Mouse (Mus musculus) cortical plate, adult 2 months (tissue): ENCODE measurements around the gene BC055324. TPM values are rescaled to one million over a fixed set of nuclear protein-coding genes. Genes with fewer than 3 reads are reported as not detected.

Source experiments
- H3K27ac ChIP-seq: fragments of 200-500 bp; 2 replicates; pipeline ENCODE4 v1.5.1; 2012; ENCODE audit warnings: low read length, control low read depth, inconsistent platforms; ENCODE audit not compliant: insufficient read depth
- H3K4me1 ChIP-seq: fragments of 200-500 bp; 2 replicates; pipeline ENCODE4 v1.6.1; 2011; ENCODE audit warnings: low read length; ENCODE audit not compliant: control insufficient read depth, insufficient read depth
- H3K4me3 ChIP-seq: fragments of 200-500 bp; 2 replicates; pipeline ENCODE4 v1.5.1; 2011; ENCODE audit warnings: mild to moderate bottlenecking, low read length, control low read depth; ENCODE audit not compliant: insufficient read depth
- CTCF ChIP-seq: fragments of 200-500 bp; IDR thresholded peaks from 2 replicates; pipeline ENCODE4 v1.5.1; 2011; ENCODE audit warnings: mild to moderate bottlenecking, control low read depth, low read length; ENCODE audit not compliant: insufficient read depth; ENCODE audit errors: extremely low read depth
- POLR2A ChIP-seq: fragments of 200-500 bp; IDR thresholded peaks from 2 replicates; pipeline ENCODE4 v1.6.1; 2011; ENCODE audit warnings: mild to moderate bottlenecking, low read length, control low read depth; ENCODE audit not compliant: insufficient read depth; ENCODE audit errors: extremely low read depth
- polyA plus RNA-seq: library from polyadenylated mRNA; depleted of rRNA; stranded (reverse); fragments of >200 nt; gene quantifications from 2 replicates; pipeline ENCODE4 v1.2.3, GENCODE M21; 2012

BC055324 gene
- polyA plus RNA-seq, 1 experiment = 1.0 TPM

DNA sequence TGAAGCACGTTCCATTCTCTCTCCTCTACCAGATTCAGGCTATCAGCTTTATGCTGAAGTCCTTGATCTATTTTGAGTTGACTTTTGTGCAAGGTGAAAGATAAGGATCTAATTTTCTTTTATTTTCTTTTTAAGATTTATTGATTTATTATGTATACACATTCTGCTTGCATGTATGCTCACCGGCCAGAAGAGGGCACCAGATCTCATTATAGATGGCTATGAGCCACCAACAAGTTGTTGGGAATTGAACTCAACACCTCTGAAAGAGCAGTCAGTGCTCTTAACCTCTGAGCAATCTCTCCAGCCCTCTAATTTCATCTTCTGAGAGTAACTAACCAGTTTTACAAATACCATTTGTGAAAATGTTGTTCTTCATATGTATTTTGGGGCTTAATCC lies 14.6 kb upstream of the BC055324 start:
- no peak overlapping the region for H3K27ac ChIP-seq
- no peak overlapping the region for H3K4me3 ChIP-seq
- H3K4me1 ChIP-seq = no peaks in the 10 kb centered on the region
- no peak for TF ChIP-seq POLR2A
- peak; percentile 54; the same call in 1 of the 2 replicates for TF ChIP-seq CTCF

DNA sequence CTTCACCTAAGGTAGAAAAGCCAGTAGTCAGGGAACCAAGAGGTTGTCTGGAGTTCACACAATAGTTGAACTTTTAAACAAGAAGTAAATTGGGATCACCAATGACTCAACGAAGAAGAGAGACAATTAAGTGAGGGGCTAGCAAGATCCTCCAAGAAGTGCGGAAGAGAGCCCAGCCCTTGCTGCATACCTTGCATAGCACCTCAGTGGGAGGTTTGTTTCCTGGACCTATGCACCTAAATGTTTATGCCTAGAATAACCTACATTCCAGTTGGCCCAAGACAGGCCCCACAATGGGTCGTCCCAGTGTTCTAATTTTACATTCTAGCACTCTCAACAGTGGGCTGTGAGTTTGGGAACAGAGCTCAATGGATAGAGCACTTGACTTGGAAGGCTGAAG lies 9.7 kb upstream of the BC055324 start:
- no peak for TF ChIP-seq POLR2A
- TF ChIP-seq CTCF = no peak
- no peaks in the 10 kb centered on the region for H3K4me1 ChIP-seq
- H3K4me3 ChIP-seq = no peak overlapping the region
- H3K27ac ChIP-seq = no peak overlapping the region

DNA sequence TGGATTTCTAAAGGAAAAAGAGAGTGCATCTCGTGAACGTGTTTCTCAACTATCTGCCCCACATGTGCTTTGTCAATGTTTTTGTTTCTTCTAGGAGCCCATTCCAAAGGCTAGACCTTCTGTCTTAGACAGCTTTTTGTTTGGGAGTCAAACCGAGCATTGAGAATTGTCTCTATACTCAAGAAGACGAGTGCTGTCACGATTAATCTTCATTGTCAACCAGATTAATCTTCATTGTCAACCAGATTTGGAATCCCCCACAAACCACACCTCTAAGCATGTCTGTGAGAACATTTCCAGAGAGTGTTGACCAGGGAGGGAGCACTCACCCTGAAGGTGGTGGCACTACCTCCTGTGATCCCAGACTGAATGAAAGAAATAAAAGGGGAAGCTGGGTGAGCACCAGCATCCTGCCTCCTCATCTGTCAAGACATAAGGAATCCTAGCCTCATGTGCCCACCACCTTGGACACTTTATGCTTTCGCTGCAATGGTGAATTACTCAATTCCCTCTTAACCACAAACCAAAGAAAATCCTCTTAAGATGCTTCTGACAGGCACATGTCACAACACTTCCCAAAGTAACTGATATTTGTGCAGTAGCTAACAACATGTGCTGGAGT lies 7.3 kb upstream of the BC055324 start:
- no peak overlapping the region for H3K27ac ChIP-seq
- TF ChIP-seq CTCF (no peak), POLR2A (no peak)
- no peak overlapping the region for H3K4me3 ChIP-seq
- H3K4me1 ChIP-seq = no peaks in the 10 kb centered on the region

DNA sequence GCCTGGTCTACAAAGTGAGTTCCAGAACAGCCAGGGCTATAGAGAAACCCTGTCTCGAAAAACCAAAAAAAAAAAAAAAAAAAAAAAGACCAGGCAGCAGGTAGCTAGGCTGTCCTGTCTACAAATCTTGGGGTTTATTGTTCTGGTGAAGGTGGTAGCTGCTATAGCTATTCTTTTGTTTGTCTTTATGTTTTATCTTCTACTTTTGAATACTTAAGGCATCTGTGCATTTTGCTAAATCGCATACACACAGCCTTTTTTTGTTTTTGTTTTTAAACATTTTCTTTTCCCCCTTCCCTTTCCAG lies 965 bp upstream of the BC055324 start:
- Histone ChIP-seq H3K4me3 (peak overlapping the region; percentile 93), H3K4me1 (no peaks in the 10 kb centered on the region), H3K27ac (no peak overlapping the region)
- no peak for TF ChIP-seq CTCF
- no peak for TF ChIP-seq POLR2A

DNA sequence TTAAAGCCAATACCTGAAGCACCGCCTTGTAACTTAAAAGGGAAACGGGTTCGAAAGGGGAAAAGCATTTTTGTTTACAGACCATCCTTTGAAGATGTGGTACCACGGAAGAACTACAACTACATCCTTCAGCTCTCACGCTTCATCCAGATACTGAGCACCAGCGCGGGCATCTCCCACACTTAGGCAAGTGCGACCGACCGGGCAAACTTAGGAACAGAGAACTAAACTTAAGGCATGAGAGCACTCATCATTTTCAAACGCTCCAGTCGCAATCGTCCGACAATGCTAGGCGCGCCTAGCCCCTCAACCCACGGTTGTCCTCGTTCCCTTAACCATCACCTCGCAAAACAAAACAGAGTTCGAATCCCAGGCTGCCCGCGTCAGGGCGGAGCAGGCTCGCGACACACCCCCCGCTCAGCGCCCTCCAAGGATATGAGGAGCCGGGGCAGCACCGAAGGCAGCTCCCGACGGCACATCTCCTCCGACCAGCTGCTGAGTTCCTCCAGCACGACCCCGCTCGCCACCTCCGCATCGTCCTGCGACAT lies 349 bp downstream of the BC055324 start:
- peak overlapping the region; percentile 93 for H3K4me3 ChIP-seq
- H3K4me1 ChIP-seq = no peaks in the 10 kb centered on the region
- TF ChIP-seq CTCF = no peak
- TF ChIP-seq POLR2A = no peak
- no peak overlapping the region for H3K27ac ChIP-seq

DNA sequence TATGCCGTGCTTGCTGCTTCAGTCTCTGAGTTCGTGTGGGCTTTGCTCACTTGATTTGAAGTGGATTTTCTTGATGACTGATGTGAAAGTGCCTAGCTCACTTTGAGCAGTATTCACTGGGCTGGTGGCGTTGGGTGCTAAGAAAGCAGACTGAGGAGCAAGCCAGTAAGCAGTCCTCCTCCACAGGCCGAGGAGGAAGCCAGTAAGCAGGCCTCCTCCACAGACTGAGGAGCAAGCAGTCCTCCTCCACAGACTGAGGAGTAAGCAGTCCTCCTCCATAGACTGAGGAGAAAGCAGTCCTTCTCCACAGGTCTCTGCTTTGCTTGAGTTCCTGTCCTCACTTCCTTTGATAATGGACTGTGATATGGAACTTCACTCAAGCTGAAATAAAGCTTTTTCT lies 2.2 kb downstream of the BC055324 start:
- Histone ChIP-seq H3K27ac (no peak overlapping the region), H3K4me3 (no peak overlapping the region), H3K4me1 (no peaks in the 10 kb centered on the region)
- TF ChIP-seq POLR2A (no peak), CTCF (no peak)

DNA sequence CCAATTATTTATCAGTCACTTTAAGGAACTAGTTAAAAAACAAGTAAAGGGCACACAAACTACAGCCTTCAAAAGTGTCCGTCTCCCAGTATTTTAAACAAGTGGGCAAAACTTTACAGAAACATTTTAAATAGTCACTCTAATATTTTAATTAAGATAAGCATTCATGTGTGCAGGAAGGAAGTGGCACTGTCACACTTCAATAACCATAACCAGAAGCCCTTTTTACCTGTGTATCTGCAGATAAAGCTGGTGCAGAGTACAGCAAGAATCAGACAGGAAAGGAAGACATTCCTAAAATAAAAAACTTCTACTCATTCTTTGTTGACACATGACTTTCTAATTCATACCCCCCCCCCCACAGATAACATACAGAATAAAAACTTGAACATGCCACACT lies 18.1 kb downstream of the BC055324 start:
- no peak overlapping the region for H3K4me3 ChIP-seq
- H3K27ac ChIP-seq = no peak overlapping the region
- H3K4me1 ChIP-seq = no peaks in the 10 kb centered on the region
- TF ChIP-seq POLR2A (no peak), CTCF (no peak)

DNA sequence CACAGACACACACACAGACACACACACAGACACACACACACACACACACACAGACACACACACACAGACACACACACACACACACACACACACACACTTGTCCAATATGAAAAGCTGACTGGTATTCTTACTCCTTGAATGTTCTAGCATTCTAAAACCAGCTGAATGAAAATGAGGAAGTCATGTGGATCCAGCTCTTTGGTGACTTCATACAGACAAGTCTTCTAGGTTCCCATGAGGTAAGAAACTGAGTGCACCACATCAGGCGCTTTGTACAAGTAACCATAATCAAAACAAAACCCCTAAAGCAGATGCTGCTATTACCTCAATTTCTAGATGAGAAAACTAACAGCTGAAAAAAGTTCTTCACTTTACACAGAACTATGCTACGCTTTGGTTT lies 19.5 kb downstream of the BC055324 start:
- no peaks in the 10 kb centered on the region for H3K4me1 ChIP-seq
- TF ChIP-seq CTCF (no peak), POLR2A (no peak)
- no peak overlapping the region for H3K27ac ChIP-seq
- H3K4me3 ChIP-seq = no peak overlapping the region

DNA sequence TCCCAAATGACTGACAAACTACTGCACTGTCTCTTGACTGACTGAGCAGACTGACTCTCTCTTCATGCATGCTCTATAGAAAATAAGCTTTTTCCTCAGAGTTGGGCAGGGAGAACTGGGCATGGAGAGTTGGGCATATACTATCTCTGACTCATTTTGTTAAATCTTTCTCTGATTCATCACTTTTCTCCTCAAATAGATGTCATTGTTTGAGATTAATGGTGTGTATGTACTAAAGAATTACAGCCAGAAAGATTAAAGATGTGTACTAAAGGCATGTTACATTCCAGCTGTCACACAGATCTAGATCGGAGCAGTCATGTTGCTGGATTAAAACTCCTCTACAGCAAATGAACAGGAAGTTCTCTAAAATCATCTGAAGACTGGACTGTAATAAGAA lies 20.1 kb downstream of the BC055324 start:
- Histone ChIP-seq H3K4me3 (no peak overlapping the region), H3K4me1 (no peaks in the 10 kb centered on the region), H3K27ac (no peak overlapping the region)
- TF ChIP-seq POLR2A = no peak
- TF ChIP-seq CTCF = no peak

DNA sequence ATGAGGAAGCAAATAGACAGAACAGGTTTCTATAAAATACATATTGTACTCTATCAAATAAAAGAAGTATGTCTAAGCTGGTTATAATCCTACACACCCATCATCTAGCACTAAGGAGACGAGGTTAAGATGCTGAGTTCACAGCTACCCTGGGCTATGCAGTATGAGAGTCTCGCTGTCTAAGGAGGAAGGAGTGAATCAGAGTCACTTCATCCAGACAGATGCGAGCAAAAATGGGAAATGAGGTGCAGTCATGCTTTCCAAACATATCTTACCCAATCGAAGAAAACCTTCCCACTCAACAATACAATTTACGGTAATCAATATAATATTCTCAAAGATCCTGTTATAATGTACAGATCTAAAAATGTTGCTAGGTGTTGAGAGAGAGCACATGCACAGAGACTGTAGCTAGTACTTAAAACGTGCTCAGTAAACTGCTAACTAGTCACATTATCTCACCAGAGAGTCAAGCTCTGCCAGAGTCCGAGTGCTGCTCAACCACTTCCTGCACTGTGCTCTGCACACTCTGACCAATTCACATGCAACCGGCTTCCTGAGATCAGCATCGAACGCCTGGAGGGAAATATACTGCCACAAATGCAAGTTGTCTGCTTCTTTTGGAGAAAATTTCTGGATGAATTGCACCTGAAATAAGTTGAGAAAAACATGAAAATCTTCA lies 30.4 kb downstream of the BC055324 start:
- Histone ChIP-seq H3K4me3 (no peak overlapping the region), H3K4me1 (no peaks in the 10 kb centered on the region; the same call in 1 of the 2 replicates), H3K27ac (no peak overlapping the region)
- TF ChIP-seq POLR2A (no peak), CTCF (no peak)
